Mouse (Mus musculus): ENCODE data around the gene Ctdsp2. TPM values are rescaled to one million over a fixed set of nuclear protein-coding genes. Genes with fewer than 3 reads are reported as not detected.

The Ctdsp2 gene
- total RNA-seq, 2 experiments from 2014 or later = 244 to 246 TPM

DNA sequence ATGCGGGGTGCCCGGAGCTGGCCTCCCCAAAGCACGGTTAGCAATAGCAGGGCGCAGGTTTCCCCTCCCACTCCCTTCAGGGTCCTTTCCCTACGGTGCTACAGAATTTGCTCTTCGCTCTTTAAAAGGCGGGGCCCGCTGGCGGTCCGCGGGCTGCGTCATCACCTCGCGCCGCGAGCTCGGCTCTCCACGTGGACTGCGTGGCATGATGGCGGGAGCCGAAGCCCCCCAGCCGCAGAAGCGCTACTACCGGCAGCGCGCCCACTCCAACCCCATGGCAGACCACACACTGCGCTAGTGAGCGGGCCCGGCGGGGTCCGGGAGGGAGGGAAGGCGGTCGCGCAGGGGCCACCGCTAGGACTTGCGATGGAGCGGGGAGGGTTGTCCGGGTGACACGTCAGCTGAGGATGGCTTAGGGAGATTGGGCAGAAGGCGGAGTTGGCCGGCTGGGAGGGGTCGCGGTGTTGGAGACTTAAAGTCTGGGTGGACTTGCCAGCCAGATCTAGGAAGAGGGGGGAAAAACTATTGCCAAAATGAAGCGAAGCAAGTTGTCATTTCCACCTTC is 63.3 kb downstream of the Ctdsp2 start:
- DNase-seq (ENCODE audit: low spot score in 2 of 2) = peak; percentile 72 to 81

DNA sequence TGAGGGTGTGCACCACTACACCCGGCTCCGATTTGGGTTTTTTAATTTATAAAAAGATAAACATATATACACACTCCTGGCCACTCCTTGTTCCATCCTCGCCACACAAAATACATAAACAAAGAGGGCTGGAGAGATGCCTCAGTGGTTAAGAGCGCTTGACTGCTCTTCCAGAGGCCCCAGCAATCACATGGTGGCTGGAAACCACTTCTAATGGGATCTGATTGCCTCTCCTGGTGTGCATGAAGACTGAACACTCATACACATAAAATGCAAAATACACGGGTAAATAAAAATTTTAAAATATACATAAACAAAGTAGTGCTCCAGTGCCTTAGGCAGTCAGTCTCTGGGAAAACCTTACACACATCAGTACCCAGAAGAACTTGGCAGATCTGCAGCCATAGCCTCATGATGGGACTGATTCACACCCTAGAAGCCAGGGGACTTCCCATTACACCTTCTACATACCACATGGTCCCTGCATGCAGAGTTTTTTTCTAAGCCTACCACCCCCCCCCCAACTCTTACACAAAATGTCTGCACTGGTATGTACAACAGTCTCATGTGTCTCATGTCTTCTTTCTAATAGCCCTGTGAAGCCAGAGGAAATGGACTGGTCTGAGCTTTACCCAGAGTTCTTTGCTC is 64.1 kb downstream of the Ctdsp2 start:
- no peak for DNase-seq (ENCODE audit: low spot score in 2 of 2)

DNA sequence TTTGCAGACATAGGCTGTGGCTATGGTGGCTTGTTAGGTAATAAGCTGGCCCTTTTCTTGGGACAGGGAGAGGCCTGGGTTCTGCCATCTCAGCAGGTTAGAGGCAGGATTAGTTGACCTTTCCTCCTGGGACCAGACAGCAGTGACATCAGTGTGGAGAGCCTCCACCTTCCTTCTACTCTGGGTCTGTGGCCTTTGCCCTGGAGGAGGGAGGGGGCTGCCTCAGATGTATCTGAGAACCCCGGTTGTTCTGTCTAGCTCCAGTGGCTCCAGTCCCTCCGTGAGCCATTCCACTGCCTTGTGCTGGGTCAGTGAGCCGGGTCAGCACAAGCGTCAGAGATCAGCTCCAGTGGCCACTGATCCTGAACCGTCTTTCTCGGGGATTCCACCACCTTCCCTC is 64.7 kb downstream of the Ctdsp2 start:
- DNase-seq (ENCODE audit: low spot score in 2 of 2) = no peak

DNA sequence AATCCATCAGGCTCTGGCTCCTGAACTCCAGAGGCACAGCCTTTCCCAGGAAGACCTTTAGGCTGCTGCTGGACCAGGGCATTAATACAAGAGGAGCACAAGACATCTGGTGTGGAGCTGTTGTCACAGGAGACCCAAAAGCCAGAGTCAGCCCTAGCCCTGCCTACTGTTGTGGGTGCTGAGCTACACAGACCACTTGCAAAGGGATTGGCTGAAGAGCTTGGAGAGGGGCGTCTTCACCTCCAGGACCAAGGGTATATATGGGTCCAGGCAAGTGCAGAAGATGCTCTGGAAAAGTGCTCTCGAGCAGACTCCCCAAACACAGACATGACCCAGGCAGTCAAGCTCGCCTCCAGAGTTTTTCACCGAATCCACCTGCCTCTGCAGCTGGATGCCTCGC is 69.4 kb downstream of the Ctdsp2 start, which contains the start of gene Cyp27b1:
Gene Cyp27b1 (plus strand): TSS at position 297 of the 400 bp plus-strand sequence.
- no peak for DNase-seq (ENCODE audit: low spot score in 2 of 2)

DNA sequence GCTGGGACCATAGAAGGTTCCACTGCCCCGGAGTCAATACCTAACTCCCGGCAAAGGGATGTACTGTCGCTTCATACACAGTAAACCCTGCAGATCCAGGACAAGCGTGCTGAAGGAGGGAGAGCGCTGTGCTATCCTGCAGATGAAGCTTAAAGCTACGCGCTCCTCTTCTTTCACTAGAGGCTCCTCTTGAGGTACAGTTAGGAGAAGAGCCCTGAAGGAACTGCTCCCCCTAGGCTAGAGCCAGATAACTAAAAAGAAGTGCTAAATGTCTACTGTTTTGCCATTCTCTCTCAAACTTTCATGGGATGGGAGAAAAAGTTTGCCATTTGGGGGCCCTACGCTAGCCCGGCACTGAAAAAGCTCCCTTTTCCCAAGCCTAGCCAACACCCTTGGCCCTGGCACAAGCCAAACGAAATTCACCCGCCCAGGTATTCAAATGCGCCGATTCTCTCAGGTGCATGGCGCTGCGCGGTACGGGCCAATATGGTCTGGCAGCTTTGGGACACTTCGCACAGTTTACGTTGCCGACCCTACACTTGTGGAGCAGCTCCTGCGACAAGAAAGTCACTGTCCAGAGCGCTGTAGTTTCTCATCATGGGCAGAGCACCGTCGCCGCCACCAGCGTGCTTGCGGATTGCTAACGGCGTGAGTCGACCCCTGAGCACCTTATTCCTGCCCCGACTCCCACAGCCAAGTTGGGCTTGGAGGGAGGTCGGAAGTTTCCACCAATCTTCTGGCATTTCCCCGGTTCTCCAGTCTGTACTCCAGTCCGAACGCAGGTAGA is 70.3 kb downstream of the Ctdsp2 start:
- DNase-seq (ENCODE audit: low spot score in 2 of 2) = no peak

Small RNAs within 50 kb of the gene (microRNA-seq; reads per million reads assigned to microRNA genes)
- gene Mir26a-2 (84.1 reads per million, percentile 43 among the genes with 10 or more reads in this experiment), gene Mir546 (not detected)

Other genes with a start within 250 kb of the Ctdsp2 start
- 10 to 100 TPM; 11.1 to 11.6 TPM for gene Atp23, start 77.4 kb upstream of the Ctdsp2 start, total RNA-seq (2021)
- under 1 TPM; 0.67 to 0.90 TPM for gene Avil, start 22.0 kb downstream of the Ctdsp2 start, total RNA-seq (2021)
- 10 to 100 TPM; 67.0 to 70.6 TPM for gene Tsfm, start 52.1 kb downstream of the Ctdsp2 start, total RNA-seq (2021)
- gene Mettl1, start 62.7 kb downstream of the Ctdsp2 start, total RNA-seq (2021) = 10 to 100 TPM; 20.5 to 23.2 TPM
- under 1 TPM; 0.40 to 0.53 TPM for gene Eef1akmt3, start 62.8 kb downstream of the Ctdsp2 start, total RNA-seq (2021)
- gene Cyp27b1, start 69.5 kb downstream of the Ctdsp2 start, total RNA-seq (2021) = 1 to 10 TPM; 1.1 to 1.2 TPM
- gene March9, start 81.5 kb downstream of the Ctdsp2 start, total RNA-seq (2021) = 10 to 100 TPM; 11.3 to 12.1 TPM
- gene Cdk4, start 84.8 kb downstream of the Ctdsp2 start, total RNA-seq (2021) = 100 to 1,000 TPM; 444 to 449 TPM
- 10 to 100 TPM; 87.6 to 96.4 TPM for gene Tspan31, start 91.5 kb downstream of the Ctdsp2 start, total RNA-seq (2021)
- gene Agap2, start 96.6 kb downstream of the Ctdsp2 start, total RNA-seq (2021) = 1 to 10 TPM; 3.6 to 4.1 TPM
- gene Os9, start 142.4 kb downstream of the Ctdsp2 start, total RNA-seq (2021) = 100 to 1,000 TPM; 109 to 112 TPM
- gene B4galnt1, start 186.5 kb downstream of the Ctdsp2 start, total RNA-seq (2021) = 10 to 100 TPM; 10.6 to 11.7 TPM
- gene Slc26a10, start 201.9 kb downstream of the Ctdsp2 start, total RNA-seq (2021) = 1 to 10 TPM; 1.6 to 3.0 TPM
- gene Arhgef25, start 211.4 kb downstream of the Ctdsp2 start, total RNA-seq (2021) = 10 to 100 TPM; 34.7 to 45.3 TPM
- 100 to 1,000 TPM; 111 to 126 TPM for gene Dtx3, start 217.0 kb downstream of the Ctdsp2 start, total RNA-seq (2021)
- gene Pip4k2c, start 232.9 kb downstream of the Ctdsp2 start, total RNA-seq (2021) = 10 to 100 TPM; 37.5 to 39.8 TPM